Mouse (Mus musculus): ENCODE data around the gene Olfr820.
"Not testable (repeated sequence)": the region's sequence is repeated elsewhere in the genome, so short reads cannot be mapped to it uniquely, and the experiment has no call there.

Gene Olfr820

GRCm38 (mm10) chr10:130012321-130012720 lies at the start of gene Olfr820:
Olfr820 (plus strand) TSS chr10:130012621.
- DNase-seq (ENCODE audit: low read depth) = no peak

GRCm38 (mm10) chr10:129966232-129966631 lies 46.2 kb upstream of the Olfr820 start:
- DNase-seq (ENCODE audit: low read depth) = not testable (repeated sequence)

DNA sequence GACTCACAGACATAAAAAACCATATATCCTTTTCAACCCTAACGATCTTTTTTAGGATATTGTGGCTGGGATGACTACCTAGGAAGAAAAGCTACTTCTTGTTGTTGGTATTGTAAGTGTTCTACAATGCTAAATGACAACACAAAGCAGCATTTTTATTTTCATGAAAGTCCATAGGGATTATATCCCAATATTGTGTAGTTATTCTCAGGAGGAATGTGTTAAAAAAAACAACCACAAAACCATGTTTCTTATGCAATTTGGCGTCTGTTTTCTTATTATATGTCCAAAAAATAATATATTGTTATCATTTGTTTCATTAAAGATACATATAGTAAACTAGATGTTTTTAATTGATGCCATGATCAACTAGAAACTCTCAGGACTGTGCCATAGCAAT lies 45.3 kb upstream of the Olfr820 start, which contains the start of gene Olfr819:
Gene Olfr819, minus strand, starts transcription at position 101 of the 400 bp plus-strand sequence.
- not testable (repeated sequence) for DNase-seq (ENCODE audit: low read depth)

- DNase-seq (ENCODE audit: low read depth) = not testable (repeated sequence)
Measured at GRCm38 (mm10) chr10:129972994-129973393, 39.4 kb upstream of the Olfr820 start.

GRCm38 (mm10) chr10:129976040-129976439 lies 36.4 kb upstream of the Olfr820 start, which contains the start of gene Olfr247:
Olfr247 (minus strand) TSS chr10:129976140.
- DNase-seq (ENCODE audit: low read depth) = not testable (repeated sequence)

- not testable (repeated sequence) for DNase-seq (ENCODE audit: low read depth)
Measured at GRCm38 (mm10) chr10:129981867-129982266, 30.6 kb upstream of the Olfr820 start.

DNA sequence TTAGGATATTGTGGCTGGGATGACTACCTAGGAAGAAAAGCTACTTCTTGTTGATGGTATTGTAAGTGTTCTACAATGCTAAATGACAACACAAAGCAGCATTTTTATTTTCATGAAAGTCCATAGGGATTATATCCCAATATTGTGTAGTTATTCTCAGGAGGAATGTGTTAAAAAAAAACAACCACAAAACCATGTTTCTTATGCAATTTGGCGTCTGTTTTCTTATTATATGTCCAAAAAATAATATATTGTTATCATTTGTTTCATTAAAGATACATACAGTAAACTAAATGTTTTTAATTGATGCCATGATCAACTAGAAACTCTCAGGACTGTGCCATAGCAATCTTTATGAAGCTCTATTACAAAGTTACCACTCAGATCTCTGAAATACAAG lies 27.5 kb upstream of the Olfr820 start, which contains the start of gene Gm10310:
Gene Gm10310, minus strand, starts transcription at position 101 of the 400 bp plus-strand sequence.
- not testable (repeated sequence) for DNase-seq (ENCODE audit: low read depth)

DNA sequence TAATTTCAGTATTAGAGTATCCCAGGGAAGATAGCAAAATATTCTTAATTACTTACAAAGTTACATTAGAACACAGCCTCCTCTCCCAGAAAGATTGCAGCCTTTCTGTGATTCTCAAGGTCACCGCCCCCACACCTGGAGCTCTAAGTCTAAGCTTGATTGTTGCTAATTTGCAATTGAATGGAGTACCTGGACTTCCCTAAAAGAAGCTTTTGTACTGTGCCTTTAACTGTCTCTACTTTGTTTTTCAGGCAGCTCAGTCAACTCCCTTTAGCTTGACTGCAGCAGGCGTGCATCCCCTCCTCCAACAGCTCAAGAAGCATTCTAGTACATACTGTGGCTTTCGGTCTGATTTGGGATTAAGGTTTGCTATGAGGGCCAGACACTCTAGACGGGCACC lies 8.3 kb upstream of the Olfr820 start:
- DNase-seq (ENCODE audit: low read depth) = not testable (repeated sequence)

DNA sequence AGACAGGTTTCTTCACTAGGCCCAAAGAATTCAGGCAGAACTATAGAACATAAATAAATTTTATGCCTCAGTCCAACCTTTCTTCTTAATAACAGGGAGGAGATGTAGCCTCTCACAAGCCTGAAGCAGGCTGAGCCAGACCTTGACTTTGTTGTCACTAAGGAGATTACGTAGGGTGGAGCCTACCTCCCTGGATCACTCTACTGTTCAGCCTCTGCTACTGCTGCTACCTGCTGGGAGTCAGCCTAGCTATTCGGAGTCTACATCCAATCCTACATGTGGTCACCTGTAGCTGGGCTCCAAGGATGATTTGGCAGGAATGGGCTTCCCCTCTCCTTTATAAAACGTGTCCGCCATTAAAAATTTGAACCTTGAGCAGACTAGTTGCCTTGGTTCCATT lies 7.1 kb upstream of the Olfr820 start:
- DNase-seq (ENCODE audit: low read depth) = not testable (repeated sequence)

DNA sequence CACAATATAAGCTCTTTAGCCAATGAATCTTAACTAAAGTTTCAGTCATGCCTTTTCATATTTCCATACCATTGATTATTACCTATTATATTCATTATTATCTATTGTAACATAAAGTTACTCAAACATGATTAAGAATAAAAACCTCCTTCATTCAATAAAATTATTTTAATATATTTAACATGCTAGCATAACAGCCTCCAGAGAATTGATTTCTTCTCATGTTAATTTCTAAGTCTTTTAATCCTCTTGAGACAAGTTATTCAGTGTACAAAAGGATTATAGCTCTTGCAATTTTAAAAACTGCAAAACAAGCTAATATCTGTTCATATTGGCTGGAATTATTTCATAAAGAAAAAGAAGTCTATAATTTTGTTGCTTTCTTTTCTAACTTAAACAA lies 17.6 kb downstream of the Olfr820 start, which contains the start of gene Olfr821:
Gene Olfr821, plus strand, starts transcription at position 301 of the 400 bp plus-strand sequence.
- DNase-seq (ENCODE audit: low read depth) = no peak

GRCm38 (mm10) chr10:130037096-130037495 lies 24.7 kb downstream of the Olfr820 start:
- no peak for DNase-seq (ENCODE audit: low read depth)
